Mouse (Mus musculus) thymus, postnatal 10 days (tissue): Measurements from ENCODE around the gene Gm48552.
A peak's percentile ranks its signal among the peaks of the same experiment; 100 is the strongest.

Source experiments
- DNase-seq, 2 experiments: peaks; one replicate each; pipeline ENCODE4 v3.0.0; 2021; ENCODE audit warnings: low spot score in 2 of 2

Gm48552 gene

DNA sequence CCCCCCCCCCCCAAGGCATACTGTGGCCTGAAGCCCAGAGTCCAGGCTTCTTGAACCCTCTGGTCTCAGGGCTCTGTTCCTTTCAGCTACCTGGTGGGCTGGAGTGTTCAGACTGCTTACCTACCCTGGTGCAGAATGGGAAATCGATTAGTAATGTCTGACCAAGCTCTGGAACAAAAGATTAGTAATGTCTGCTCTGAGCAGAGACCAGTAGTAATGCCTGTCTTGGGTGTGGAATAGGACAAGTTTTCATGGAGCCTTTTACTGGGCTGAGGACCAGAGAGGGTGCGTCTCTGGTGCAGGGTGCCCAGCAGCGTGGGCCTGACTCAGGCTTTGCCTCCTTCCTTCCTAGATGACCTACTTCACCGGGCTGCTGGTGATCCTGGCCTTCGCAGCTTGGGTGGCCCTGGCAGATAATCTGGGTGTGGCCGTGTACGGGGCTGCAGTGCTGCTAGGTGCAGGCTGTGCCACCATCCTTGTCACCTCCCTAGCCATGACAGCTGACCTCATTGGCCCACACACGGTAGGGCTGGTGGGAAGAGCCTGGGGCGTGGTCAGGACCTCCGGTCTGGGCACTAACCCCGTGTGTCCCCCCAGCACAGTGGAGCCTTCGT, 26.4 kb upstream of the Gm48552 start:
- no peak for DNase-seq

- DNase-seq = no peak
Measured at GRCm38 (mm10) chr10:81363436-81364346, 25.1 kb upstream of the Gm48552 start.

GRCm38 (mm10) chr10:81364666-81365065, 24.1 kb upstream of the Gm48552 start:
- DNase-seq = no peak

DNA sequence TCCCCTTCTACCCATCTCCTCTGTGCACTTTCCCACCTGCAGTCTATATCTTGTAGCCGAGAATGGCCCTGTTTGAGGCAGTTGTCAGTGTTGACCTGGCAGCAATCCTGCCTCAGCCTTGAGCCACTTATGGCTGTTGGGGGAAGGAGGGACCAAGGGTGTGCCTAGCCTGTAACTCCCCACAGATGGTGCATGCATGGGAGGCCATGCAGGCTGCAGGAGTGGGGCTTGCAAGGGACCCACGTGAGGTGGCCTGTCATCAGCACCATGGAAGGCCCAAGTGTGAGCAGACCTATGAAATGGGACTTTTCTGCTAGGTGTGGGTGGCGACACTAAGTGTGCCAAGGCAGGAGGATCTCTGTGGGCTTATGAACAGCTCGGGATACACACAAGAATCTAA, 23.7 kb upstream of the Gm48552 start:
- no peak for DNase-seq

- no peak for DNase-seq
Measured at GRCm38 (mm10) chr10:81365672-81366476, 22.9 kb upstream of the Gm48552 start, which contains the start of gene 4930404N11Rik. 4930404N11Rik (minus strand) TSS chr10:81365816.

- DNase-seq = no peak
Measured at GRCm38 (mm10) chr10:81366477-81367206, 22.2 kb upstream of the Gm48552 start.

DNA sequence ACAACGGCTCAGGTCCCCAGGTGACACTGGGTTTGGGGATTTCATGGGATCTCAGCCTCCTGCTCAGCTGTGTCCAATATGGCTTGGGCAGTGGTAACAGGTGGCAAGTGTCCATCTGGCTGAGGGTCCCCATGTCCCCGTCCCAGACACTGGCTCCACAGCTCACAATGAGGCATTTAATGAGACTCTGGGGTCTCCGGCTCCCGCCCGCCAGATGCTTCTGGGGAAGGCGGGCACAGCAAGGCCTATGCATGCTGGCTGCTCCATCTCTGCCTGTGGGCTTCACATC, 21.7 kb upstream of the Gm48552 start:
- no peak for DNase-seq

DNA sequence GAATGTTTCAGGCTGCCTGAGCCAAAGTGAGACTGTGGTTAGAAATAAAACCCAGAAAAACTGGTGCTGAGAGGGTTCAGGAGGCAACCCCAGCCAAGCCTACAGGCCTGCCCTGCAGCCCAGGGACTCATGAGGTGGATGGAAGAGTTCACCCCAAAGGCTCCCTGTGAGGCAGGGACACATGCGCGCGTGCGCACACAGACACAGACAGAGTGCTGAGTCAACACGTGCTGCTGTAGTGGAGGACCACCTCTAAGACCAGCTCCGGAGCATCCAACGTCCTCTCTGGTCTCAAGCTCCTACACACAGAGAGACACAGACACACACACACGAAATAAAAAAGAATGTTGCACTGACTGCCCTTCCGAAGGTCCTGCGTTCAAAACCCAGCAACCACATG, 13.5 kb upstream of the Gm48552 start:
- DNase-seq = no peak

DNA sequence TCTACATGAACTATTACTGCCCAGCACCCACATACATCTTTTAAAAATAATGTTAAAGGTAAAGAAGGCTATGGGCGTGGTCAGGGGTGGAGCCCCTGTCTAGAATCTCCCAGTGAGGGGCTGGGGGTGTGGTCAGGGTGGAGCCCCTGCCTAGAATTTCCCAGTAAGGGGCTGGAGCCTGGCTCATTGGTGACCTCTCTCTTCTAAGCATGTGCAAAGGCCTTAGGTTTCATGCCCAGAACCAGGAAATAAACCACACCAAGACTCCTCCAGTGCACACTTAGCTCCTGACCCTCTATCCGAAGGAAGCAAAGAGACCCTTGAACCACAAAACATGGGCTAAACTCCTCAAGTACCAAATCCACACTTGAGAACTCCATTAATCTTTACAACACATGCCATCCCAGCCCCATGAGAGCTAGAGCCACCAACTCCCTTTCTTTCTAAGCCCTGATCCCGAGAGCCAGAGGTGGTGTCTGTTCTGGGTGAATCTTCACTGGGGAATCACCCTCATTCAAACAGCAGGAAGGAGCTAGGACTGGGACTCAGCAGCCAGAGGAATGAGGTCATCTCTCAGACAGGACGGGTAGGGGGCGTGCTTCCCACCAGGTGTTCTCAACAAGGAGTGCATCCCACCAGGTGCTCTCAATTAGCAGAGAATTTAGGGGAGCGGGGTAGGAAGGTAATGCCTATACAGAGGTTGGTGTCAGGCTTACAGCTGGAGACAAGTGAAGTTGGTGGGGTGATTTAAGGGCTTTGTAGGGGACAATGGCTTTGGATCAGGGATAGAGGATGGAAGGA, 12.0 kb upstream of the Gm48552 start:
- no peak for DNase-seq

DNA sequence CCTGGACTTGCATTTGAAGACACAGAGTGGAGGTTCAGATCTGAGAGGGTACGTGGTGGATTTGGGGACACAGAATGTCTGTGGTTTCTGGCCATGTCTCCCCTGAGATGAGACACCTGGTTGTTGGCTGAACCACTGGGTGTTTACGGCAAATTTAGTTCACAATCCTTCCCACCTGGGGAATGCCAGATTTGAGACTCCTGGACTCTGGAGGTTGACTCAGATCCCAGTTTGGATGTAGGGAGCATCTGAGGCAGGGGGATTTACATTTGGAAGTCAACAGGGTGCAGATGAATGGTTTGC, 11.5 kb upstream of the Gm48552 start:
- no peak for DNase-seq

GRCm38 (mm10) chr10:81377793-81378552, 10.8 kb upstream of the Gm48552 start, which contains the start of gene Fzr1:
Fzr1 (minus strand) TSS chr10:81378516.
- DNase-seq = no peak

DNA sequence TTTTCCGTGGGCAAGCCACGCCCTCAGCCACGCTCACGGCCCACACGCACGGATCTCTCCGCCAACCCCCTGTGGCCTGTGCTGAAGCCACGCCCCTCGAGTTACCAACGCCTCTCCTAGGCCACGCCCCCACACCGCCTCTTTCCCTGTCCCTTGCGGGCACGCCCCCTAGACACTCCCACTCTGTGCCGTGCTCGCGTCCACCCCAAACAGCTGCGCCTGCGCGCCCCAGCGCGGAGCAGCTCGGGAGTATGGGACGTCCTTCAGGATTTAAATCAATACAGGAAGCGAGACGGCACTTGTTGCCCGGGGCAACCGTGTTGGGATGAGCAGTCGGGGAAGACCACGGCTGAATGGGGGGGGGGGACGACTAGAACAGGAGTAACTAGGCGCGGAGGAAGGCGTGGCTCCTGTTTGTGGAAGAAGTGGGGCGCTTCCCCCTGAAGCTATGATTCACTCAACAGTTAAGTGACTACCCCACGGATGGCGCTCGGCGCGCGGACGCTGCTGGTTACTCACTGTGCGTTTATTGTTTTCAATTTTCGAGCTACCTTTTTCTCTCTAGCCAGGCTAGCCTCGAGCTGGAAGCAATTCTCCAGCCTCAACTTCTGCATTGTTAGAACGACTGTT, 10.1 kb upstream of the Gm48552 start:
- DNase-seq = peak; percentile 100

GRCm38 (mm10) chr10:81379183-81379553, 9.6 kb upstream of the Gm48552 start:
- DNase-seq = no peak

GRCm38 (mm10) chr10:81379809-81380378, 8.9 kb upstream of the Gm48552 start:
- DNase-seq = no peak

DNA sequence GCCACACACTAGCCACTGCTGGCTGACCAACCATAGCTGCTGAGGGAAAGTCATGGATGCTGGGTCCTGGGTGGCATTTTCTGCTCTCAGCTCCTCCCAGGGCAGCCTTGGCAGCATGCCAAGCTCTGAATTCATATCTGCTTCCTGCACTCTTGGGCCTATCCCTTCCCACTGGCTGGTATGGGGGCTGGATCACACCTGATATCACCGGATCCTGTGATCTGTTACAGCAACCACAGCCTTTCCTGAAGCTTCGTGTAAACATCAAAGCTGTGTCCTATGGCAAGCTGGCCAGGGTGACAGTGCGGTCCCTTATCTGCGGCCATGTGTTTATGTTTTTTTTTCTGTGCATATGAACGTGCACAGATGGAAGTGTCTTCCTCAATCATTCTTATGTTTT, 6.8 kb upstream of the Gm48552 start:
- DNase-seq = no peak

DNA sequence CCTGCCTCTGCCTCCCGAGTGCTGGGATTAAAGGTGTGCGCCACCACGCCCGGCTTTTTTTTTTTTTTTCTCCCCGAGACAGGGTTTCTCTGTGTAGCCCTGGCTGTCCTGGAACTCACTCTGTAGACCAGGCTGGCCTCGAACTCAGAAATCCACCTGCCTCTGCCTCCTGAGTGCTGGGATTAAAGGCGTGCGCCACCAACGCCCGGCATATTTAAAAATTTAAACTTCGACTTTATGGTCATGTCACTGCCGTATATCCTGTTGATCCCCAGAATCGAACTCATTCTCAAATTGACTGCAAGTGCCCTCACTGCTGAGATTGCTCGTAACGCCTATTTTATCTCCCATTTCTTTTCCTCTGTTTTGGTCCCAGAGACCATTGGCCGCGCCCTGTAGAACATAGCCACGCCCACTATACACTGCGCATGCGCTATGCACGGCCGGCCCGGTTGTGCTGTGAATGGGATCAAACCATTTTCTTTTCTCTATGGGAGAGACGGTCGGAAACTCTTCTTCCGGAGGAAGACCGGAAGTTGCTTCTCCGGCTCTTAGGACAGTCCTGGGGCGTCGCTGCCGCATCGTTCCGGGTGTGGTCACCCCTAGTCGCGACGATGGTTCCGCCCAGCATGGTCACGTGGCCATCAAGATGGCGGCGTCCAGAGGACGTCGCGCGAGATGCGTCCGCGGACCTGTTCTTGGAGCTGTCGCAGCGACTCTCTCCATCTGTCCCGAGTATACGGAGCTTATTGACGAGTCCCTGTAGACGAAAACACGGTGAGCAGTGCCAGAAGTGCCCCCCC, 4.8 kb upstream of the Gm48552 start, which contains the start of the genes Dohh and Gm48551:
Gene Dohh (plus strand): TSS at position 627 of the 803 bp plus-strand sequence.
Gene Gm48551 (plus strand): TSS at position 665 of the 803 bp plus-strand sequence.
- peak; percentile 95 to 99 for DNase-seq

GRCm38 (mm10) chr10:81384605-81384982, 4.2 kb upstream of the Gm48552 start:
- no peak for DNase-seq

DNA sequence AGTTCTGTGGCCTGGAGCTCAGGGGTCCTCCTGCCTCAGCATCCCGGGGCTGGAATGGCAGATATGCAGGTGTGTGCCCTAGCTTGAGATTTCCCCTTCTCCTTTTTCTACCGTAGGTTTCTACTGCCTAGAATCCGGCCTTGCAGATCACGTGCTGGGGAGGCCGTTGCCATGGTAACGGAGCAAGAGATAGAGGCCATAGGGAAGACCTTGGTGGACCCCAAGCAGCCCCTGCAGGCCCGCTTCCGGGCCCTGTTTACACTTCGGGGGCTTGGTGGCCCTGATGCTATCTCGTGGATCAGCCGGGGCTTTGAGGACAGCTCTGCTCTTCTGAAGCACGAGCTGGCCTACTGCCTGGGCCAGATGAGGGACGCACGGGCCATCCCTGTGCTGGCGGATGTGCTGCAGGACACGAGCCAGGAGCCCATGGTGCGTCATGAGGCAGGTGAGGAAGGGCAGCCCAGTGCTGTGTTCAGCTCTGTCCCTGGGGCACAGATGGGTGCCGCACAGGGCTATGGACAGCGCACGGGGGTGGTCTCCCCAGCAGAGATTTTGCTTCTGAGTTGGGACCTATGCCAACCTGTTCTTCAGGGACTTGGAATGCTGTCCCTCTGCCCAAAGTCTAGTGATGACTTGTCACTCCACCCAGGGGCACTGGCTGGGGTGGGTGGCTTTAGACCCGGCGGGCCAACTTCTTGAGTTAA, 3.0 kb upstream of the Gm48552 start:
- DNase-seq = no peak
